Comparison of ENCODE assay signal across 8 mouse cellular contexts in genomic region chr13:41467036-41467435, GRCm38 (mm10). TPM values are rescaled to one million over a fixed set of nuclear protein-coding genes. Genes with fewer than 3 reads are reported as not detected.
DNase-seq lines count a peak whose midpoint lies in the region; ATAC-seq and TF ChIP-seq lines count a peak whose summit lies in the region.

No protein-coding gene starts in this region.

- 58% methylated on average over 2 of the region's 2 CpGs for WGBS in lung, adult 2 months
- WGBS in liver, postnatal 0 days (ENCODE audit: insufficient replicate concordance): 39% methylated on average over 2 of the region's 2 CpGs
- WGBS in stomach, postnatal 0 days: 69% methylated on average over 2 of the region's 2 CpGs

- H3K4me2 ChIP-seq in liver, postnatal 0 days (ENCODE audit: low read depth, low read length): no peak overlapping the region
- H3K4me2 ChIP-seq in stomach, postnatal 0 days (replicated peaks; ENCODE audit: low read depth): no peak overlapping the region

- no peaks in the 10 kb centered on the region for H3K27me3 ChIP-seq in liver, postnatal 0 days (ENCODE audit: insufficient read depth, low read length)
- no peaks in the 10 kb centered on the region for H3K27me3 ChIP-seq in stomach, postnatal 0 days (ENCODE audit: control insufficient read depth, insufficient read depth, low read length)

- no peak for TF ChIP-seq CTCF in lung, adult 2 months (IDR thresholded peaks at IDR 0.05; ENCODE audit: insufficient read depth, low read length)
- no peak for TF ChIP-seq CTCF in liver, postnatal 0 days (IDR thresholded peaks at IDR 0.05; ENCODE audit: low read depth)
- no peak for TF ChIP-seq CTCF in stomach, postnatal 0 days (IDR thresholded peaks at IDR 0.05; ENCODE audit: low read depth)

- TF ChIP-seq POLR2A in lung, adult 2 months (IDR thresholded peaks at IDR 0.05; ENCODE audit: borderline replicate concordance, extremely low read depth, low read depth, low read length): no peak

- no peak overlapping the region for H3K9ac ChIP-seq in liver, postnatal 0 days (replicated peaks)
- H3K9ac ChIP-seq in stomach, postnatal 0 days (ENCODE audit: low read length): no peak overlapping the region

- intact Hi-C loops in heart, postnatal 36 days (cut with DNase I): loop anchor here (2.0 kb wide), 1 partner anchor 120 kb away; no protein-coding TSS in a partner anchor

- no peaks in the 10 kb centered on the region for H3K36me3 ChIP-seq in liver, postnatal 0 days (replicated peaks; ENCODE audit: insufficient read depth, low read length)
- H3K36me3 ChIP-seq in stomach, postnatal 0 days (ENCODE audit: control insufficient read depth, insufficient read depth, low read length): no peaks in the 10 kb centered on the region

- H3K27ac ChIP-seq in liver, postnatal 0 days (ENCODE audit: low read depth): peak overlapping the region; percentile 11
- peak overlapping the region; percentile 41; the same call in 1 of the 2 replicates for H3K27ac ChIP-seq in stomach, postnatal 0 days (replicated peaks)

- no peak for TF ChIP-seq EP300 in liver, postnatal 0 days (IDR thresholded peaks at IDR 0.05; ENCODE audit: low read depth)
- no peak for TF ChIP-seq EP300 in stomach, postnatal 0 days (optimal IDR thresholded peaks at IDR 0.05)

- ATAC-seq in liver, postnatal 0 days: peak; percentile 73
- peak; percentile 53; the same call in 1 of the 2 replicates for ATAC-seq in stomach, postnatal 0 days (ENCODE audit: low FRiP score, low TSS enrichment)
- ATAC-seq in frontal cortex, adult (ENCODE audit: low TSS enrichment): no peak
- ATAC-seq in erythroid progenitor cell, adult 5-6 weeks (replicated peaks; ENCODE audit: low FRiP score, poor library complexity, severe bottlenecking): no peak

- peaks cover 26% of the 10 kb centered on the region for H3K4me1 ChIP-seq in lung, adult 2 months (ENCODE audit: control insufficient read depth, insufficient read depth, low read length)
- peaks cover 5% of the 10 kb centered on the region; the same call in 1 of the 2 replicates for H3K4me1 ChIP-seq in liver, postnatal 0 days (ENCODE audit: insufficient read depth)
- no peaks in the 10 kb centered on the region for H3K4me1 ChIP-seq in stomach, postnatal 0 days (replicated peaks; ENCODE audit: control insufficient read depth, insufficient read depth)

- peak; percentile 72 to 76 for DNase-seq in lung, adult 18-20 months
- no peak for DNase-seq in lung, adult 2 months
- DNase-seq in heart, postnatal 36 days: peak; percentile 48 to 64
- DNase-seq in liver, postnatal 0 days: peak; percentile 47
- DNase-seq in stomach, postnatal 0 days (ENCODE audit: low spot score): no peak
- no peak for DNase-seq in thymus, postnatal 4 days

- no peak overlapping the region for H3K4me3 ChIP-seq in lung, adult 2 months (replicated peaks; ENCODE audit: extremely low read depth, low read depth, low read length)
- no peak overlapping the region for H3K4me3 ChIP-seq in liver, postnatal 0 days (ENCODE audit: low read depth, low read length)
- H3K4me3 ChIP-seq in stomach, postnatal 0 days (ENCODE audit: low read depth, low read length): no peak overlapping the region

- no peaks in the 10 kb centered on the region for H3K9me3 ChIP-seq in liver, postnatal 0 days (ENCODE audit: low read length)
- H3K9me3 ChIP-seq in stomach, postnatal 0 days (ENCODE audit: control insufficient read depth, low read length): no peaks in the 10 kb centered on the region

RNA-seq across cellular contexts. Expression of gene Nedd9, which starts 20.1 kb away (rescaled TPM):
- 49.2 and 60.8 TPM in 2 replicates for polyA plus RNA-seq in lung, adult 2 months (2012; rRNA removed)
- 10 to 100 TPM; 21.3 to 28.0 TPM for total RNA-seq in heart, postnatal 36 days (2021)
- polyA plus RNA-seq in liver, postnatal 0 days (2015; fragmentation: Nextera tagmentation; extraction: Ambion mirVana): 6.8 and 6.9 TPM in 2 replicates
- polyA plus RNA-seq in stomach, postnatal 0 days (2015; fragmentation: Nextera tagmentation; extraction: Ambion mirVana): 17.1 and 20.3 TPM in 2 replicates
- total RNA-seq in erythroid progenitor cell, adult 5-6 weeks (2015; ENCODE audit: low replicate concordance): 11.2 and 19.7 TPM in 2 replicates
- total RNA-seq in erythroid progenitor cell, adult 5-6 weeks (2017; ENCODE audit: low replicate concordance): 8.7 and 17.2 TPM in 2 replicates

Comparison
In these comparisons a context has a peak if more than half of its experiments do, and no peak if none do; other contexts are left out.
1. DNase-seq: peak in lung, adult 18-20 months (2 of 2), heart, postnatal 36 days (2 of 2) and liver, postnatal 0 days (single experiment); none in lung, adult 2 months (single experiment), stomach, postnatal 0 days (single experiment) and thymus, postnatal 4 days (single experiment).
2. ATAC-seq: peak in liver, postnatal 0 days (single experiment) and stomach, postnatal 0 days (single experiment); none in frontal cortex, adult (single experiment) and erythroid progenitor cell, adult 5-6 weeks (single experiment).